Mouse (Mus musculus) liver, adult 2 months (tissue): ENCODE measurements around the gene Slc25a22. TPM values are rescaled to one million over a fixed set of nuclear protein-coding genes. Genes with fewer than 3 reads are reported as not detected.
A peak's percentile ranks its signal among the peaks of the same experiment; 100 is the strongest.

Experiments used
- DNase-seq: peaks from one replicate; pipeline ENCODE4 v3.0.0-alpha.2; 2011; ENCODE audit warnings: low read depth, low spot score; ENCODE audit errors: extremely low read depth
- H3K27ac ChIP-seq: fragments of 200-500 bp; replicated peaks from 2 replicates; pipeline ENCODE4 v1.5.1; 2012; ENCODE audit warnings: low read depth, mild to moderate bottlenecking, control low read depth, inconsistent platforms, low read length; ENCODE audit not compliant: insufficient read depth
- H3K27me3 ChIP-seq: fragments of 200-500 bp; 2 replicates; pipeline ENCODE4 v1.6.1; 2012; ENCODE audit warnings: mild to moderate bottlenecking, moderate library complexity, low read length, inconsistent platforms; ENCODE audit not compliant: control insufficient read depth, insufficient read depth
- H3K36me3 ChIP-seq: fragments of 200-500 bp; 2 replicates; pipeline ENCODE4 v1.6.1; 2012; ENCODE audit warnings: low read length, inconsistent platforms; ENCODE audit not compliant: control insufficient read depth, insufficient read depth
- H3K4me1 ChIP-seq: fragments of 200-500 bp; 2 replicates; pipeline ENCODE4 v1.6.1; 2011; ENCODE audit warnings: low read length; ENCODE audit not compliant: control insufficient read depth, insufficient read depth
- H3K4me3 ChIP-seq: fragments of 200-500 bp; 2 replicates; pipeline ENCODE4 v1.5.1; 2011; ENCODE audit warnings: low read depth, mild to moderate bottlenecking, control low read depth, low read length, moderate library complexity; ENCODE audit not compliant: insufficient read depth
- H3K79me2 ChIP-seq: fragments of 200-500 bp; 2 replicates; pipeline ENCODE4 v1.6.1; 2012; ENCODE audit warnings: inconsistent platforms, mild to moderate bottlenecking, low read length, moderate library complexity; ENCODE audit not compliant: control insufficient read depth, insufficient read depth
- H3K9ac ChIP-seq: fragments of 200-500 bp; 2 replicates; pipeline ENCODE4 v1.6.1; 2012; ENCODE audit warnings: low read depth, mild to moderate bottlenecking, control low read depth, inconsistent platforms, low read length
- CTCF ChIP-seq: fragments of 200-500 bp; IDR thresholded peaks from 2 replicates; pipeline ENCODE4 v1.5.1; 2011; ENCODE audit warnings: low read depth, low read length, control low read depth
- POLR2A ChIP-seq: fragments of 200-500 bp; IDR thresholded peaks from 2 replicates; pipeline ENCODE4 v1.6.1; 2011; ENCODE audit warnings: low read length, control low read depth; ENCODE audit not compliant: insufficient read depth; ENCODE audit errors: extremely low read depth
- WGBS: fragments of 180-500 bp; shearing (Covaris S2); methylation state at CpG from one replicate; pipeline ENCODE4 v1.1.7; 2018; 5-methylcytosine and 5-hydroxymethylcytosine counted together
- polyA plus RNA-seq: library from polyadenylated mRNA; depleted of rRNA; stranded (reverse); fragments of >200 nt; gene quantifications from 2 replicates; pipeline ENCODE4 v1.2.3, GENCODE M21; 2012
- total RNA-seq: library from RNA; depleted of rRNA; stranded (reverse); fragments of >200 nt; gene quantifications from 2 replicates; pipeline ENCODE4 v1.2.3, GENCODE M21; 2014

Slc25a22 gene
- total and polyA plus RNA-seq, 2 experiments = 26.1 to 345 TPM

DNA sequence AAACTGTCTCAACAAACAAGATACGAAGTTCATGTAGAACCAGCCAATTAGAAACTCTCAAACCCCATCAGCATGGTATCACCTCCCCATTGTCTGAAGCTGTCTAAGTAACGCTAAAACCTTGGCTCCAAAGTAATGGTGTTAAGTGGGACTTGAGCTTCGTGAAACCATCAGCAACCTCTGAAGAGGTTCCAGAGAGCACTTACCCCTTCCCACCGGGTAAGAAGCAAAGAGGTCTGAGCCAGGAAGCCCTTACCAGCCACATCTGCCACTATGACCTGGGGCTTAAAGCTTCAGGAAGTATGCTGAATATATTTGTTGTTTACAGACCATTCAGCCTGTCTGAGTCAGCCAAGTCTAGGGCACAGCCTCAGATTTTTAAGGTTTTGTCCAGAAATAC lies 32.2 kb downstream of the Slc25a22 start:
- Histone ChIP-seq H3K27me3 (no peaks in the 10 kb centered on the region), H3K27ac (no peak overlapping the region), H3K79me2 (no peaks in the 10 kb centered on the region), H3K36me3 (peaks cover 4% of the 10 kb centered on the region; the same call in 1 of the 2 replicates), H3K4me1 (peaks cover 11% of the 10 kb centered on the region), H3K9ac (no peak overlapping the region), H3K4me3 (no peak overlapping the region)
- 83% methylated on average over 4 of the region's 4 CpGs for WGBS
- DNase-seq = no peak
- TF ChIP-seq POLR2A = no peak
- TF ChIP-seq CTCF = no peak

DNA sequence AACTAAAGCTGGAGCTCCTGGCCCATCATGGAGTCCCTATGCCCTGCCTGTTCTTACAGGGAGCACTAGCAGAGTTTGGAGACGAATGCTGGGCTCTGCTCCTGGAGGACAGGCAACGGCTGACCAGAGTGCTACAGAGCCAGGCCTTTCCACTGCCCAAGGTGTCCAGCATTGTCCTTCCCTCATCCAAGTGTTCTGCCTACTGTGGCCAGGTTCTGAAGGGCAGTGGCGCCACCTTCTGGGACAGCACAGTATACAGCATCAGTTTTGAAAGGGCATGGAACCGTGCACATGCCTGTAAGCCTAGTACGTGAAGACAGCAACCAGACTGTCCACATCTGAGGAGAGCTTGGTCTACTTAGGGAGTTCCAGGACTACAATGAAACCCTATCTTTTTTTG lies 34.4 kb downstream of the Slc25a22 start:
- 33% methylated on average over 5 of the region's 5 CpGs for WGBS
- Histone ChIP-seq H3K79me2 (no peaks in the 10 kb centered on the region), H3K9ac (no peak overlapping the region), H3K4me3 (no peak overlapping the region), H3K27ac (no peak overlapping the region), H3K4me1 (no peaks in the 10 kb centered on the region), H3K36me3 (peaks cover 19% of the 10 kb centered on the region; the same call in 1 of the 2 replicates), H3K27me3 (no peaks in the 10 kb centered on the region)
- peak; percentile 58 for DNase-seq
- peak; percentile 98 for TF ChIP-seq CTCF
- TF ChIP-seq POLR2A = no peak

DNA sequence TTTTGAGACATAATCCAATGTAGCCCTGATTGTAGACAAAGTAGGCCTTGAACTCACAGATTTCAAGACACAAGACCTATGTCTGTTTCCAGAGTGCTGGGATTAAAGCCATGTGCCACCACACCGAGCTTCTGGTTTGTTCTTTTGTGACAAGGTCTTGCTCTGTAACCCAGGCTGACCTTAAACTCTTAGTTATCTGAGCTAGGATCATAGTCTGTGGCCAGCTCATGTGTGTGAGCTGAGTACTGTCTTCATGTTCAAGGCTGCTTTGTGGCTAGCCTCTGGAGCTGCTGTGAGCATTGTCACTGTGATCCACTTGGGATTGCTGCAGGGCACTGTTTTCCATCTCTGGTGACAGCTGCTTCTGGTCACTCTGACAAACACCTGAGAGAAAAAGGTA lies 42.3 kb downstream of the Slc25a22 start:
- WGBS = 50% methylated on average over 1 of the region's 1 CpGs
- H3K27ac ChIP-seq = no peak overlapping the region
- TF ChIP-seq CTCF (no peak), POLR2A (no peak)
- DNase-seq = no peak
- H3K79me2 ChIP-seq = peaks cover 9% of the 10 kb centered on the region; the same call in 1 of the 2 replicates
- no peaks in the 10 kb centered on the region for H3K27me3 ChIP-seq
- H3K9ac ChIP-seq = no peak overlapping the region
- H3K36me3 ChIP-seq = peaks cover 27% of the 10 kb centered on the region; the same call in 1 of the 2 replicates
- no peak overlapping the region for H3K4me3 ChIP-seq
- H3K4me1 ChIP-seq = peaks cover 12% of the 10 kb centered on the region

DNA sequence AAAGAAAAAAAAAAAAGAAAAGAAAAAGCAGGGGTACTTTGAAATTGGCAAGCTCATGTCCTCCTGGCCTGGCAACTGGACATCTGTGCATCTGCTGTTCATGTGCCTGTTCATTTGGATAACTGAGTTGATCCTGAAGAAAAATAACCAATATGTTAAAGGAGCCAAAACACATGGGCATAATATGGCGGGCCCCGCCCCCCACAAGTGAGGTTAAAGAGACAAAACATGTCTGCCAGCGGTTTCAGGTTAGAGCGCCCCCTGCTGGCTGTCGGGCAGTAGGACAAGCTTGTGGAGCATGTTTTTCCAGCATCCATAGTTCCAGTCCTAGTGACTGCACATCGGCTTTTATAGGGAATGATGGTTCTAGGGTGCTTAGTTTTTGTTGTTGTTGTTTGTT lies 42.9 kb downstream of the Slc25a22 start:
- WGBS = 32% methylated on average over 6 of the region's 6 CpGs
- DNase-seq = peak; percentile 29
- peaks cover 23% of the 10 kb centered on the region; the same call in 1 of the 2 replicates for H3K36me3 ChIP-seq
- H3K79me2 ChIP-seq = peaks cover 9% of the 10 kb centered on the region; the same call in 1 of the 2 replicates
- H3K27ac ChIP-seq = no peak overlapping the region
- no peak overlapping the region for H3K9ac ChIP-seq
- peaks cover 12% of the 10 kb centered on the region for H3K4me1 ChIP-seq
- TF ChIP-seq POLR2A (no peak), CTCF (peak; percentile 86)
- H3K4me3 ChIP-seq = no peak overlapping the region
- no peaks in the 10 kb centered on the region for H3K27me3 ChIP-seq

DNA sequence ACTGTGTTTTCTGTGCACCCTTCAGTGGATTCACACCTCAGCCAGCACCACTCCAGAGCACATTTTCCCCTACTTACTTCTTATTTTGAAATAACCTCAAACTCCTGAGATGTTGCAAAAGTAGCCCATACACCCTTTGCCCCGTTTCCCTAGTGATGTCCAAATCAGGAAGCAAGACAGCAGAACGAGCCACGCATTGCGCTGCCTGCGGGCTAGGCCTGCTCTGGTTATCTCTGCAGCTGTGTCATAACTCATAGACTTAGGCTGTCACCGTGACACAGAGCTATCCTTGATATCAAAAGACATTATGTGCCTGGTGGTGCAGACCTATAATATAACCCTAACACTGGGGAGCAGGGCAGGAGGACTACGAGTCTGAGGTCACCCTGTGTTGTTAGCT lies 43.5 kb downstream of the Slc25a22 start:
- Histone ChIP-seq H3K4me3 (no peak overlapping the region), H3K27ac (no peak overlapping the region), H3K9ac (no peak overlapping the region), H3K27me3 (no peaks in the 10 kb centered on the region), H3K36me3 (peaks cover 20% of the 10 kb centered on the region; the same call in 1 of the 2 replicates), H3K79me2 (peaks cover 9% of the 10 kb centered on the region; the same call in 1 of the 2 replicates), H3K4me1 (peaks cover 12% of the 10 kb centered on the region)
- 32% methylated on average over 7 of the region's 7 CpGs for WGBS
- no peak for TF ChIP-seq POLR2A
- no peak for TF ChIP-seq CTCF
- DNase-seq = peak; percentile 63

DNA sequence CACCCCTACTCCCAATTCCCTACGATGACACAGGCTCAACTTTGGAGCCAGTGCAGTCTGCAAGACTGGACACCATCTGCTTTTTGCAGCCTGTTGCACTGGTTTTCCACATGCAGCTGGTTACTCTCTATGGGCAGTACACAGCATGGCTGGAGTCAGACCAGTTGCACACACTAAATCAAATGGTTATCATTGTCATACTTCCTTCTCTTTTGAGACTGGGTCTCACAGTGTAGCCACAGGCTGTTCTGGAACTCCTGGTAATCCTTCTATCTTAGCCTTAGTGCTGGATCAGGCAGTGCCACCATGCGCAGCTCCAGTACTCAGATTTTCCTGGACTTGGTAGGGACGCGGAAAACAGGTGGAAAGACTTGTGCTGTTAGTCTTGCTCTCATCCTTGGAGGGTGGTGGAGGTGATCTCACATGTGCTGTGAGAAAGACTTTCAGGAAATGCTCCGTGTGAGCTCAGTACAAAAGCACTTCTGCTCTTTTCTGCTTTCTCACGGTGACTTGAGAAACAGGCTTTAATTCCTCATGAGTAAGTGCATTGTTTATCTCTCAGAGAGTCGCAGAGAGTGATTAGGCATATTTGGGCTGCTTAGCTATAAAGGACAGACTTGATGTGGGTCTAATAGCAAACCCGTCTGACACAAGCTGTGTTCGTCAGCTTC lies 45.0 kb downstream of the Slc25a22 start:
- no peak for DNase-seq
- WGBS = 34% methylated on average over 9 of the region's 9 CpGs
- Histone ChIP-seq H3K4me3 (peak overlapping the region; percentile 80), H3K9ac (peak overlapping the region; percentile 77), H3K27me3 (no peaks in the 10 kb centered on the region), H3K36me3 (peaks cover 8% of the 10 kb centered on the region; the same call in 1 of the 2 replicates), H3K27ac (peak overlapping the region; percentile 73), H3K4me1 (peaks cover 12% of the 10 kb centered on the region), H3K79me2 (peaks cover 9% of the 10 kb centered on the region; the same call in 1 of the 2 replicates)
- TF ChIP-seq CTCF (no peak), POLR2A (no peak)
